Mouse (Mus musculus) midbrain, embryonic 14.5 days (tissue): ENCODE data around the gene Ang5. TPM values are rescaled to one million over a fixed set of nuclear protein-coding genes. Genes with fewer than 3 reads are reported as not detected.

Experiments
- polyA plus RNA-seq: library from polyadenylated mRNA; unstranded; fragments of >200 nt; fragmentation: Nextera tagmentation; extraction: Ambion mirVana; gene quantifications from 2 replicates; pipeline ENCODE4 v1.2.1, GENCODE M21; 2014

Gene Ang5
- polyA plus RNA-seq, 1 experiment from 2014 or later, result not detected

Other genes starting within 250 kb of the Ang5 start
- gene Gm16506, start 229.6 kb upstream of the Ang5 start, polyA plus RNA-seq, result not detected in 2 replicates
- not detected in 2 replicates for gene Gm6526, start 209.2 kb upstream of the Ang5 start, polyA plus RNA-seq
- gene Gm8180, start 172.3 kb upstream of the Ang5 start, polyA plus RNA-seq, result not detected in 2 replicates
- gene Ear1, start 81.6 kb upstream of the Ang5 start, polyA plus RNA-seq, result not detected in 2 replicates
- gene Ear10, start 33.5 kb upstream of the Ang5 start, polyA plus RNA-seq, result not detected in 2 replicates
- 3.7 and 5.4 TPM in 2 replicates for gene Gm8113, start 31.7 kb upstream of the Ang5 start, polyA plus RNA-seq
- not detected in 2 replicates for gene Ang6, start 45.2 kb downstream of the Ang5 start, polyA plus RNA-seq
- gene Ear2, start 145.6 kb downstream of the Ang5 start, polyA plus RNA-seq, result not detected in 2 replicates
- gene Gm3327, start 166.8 kb downstream of the Ang5 start, polyA plus RNA-seq, result not detected in 2 replicates
- gene Gm8212, start 240.6 kb downstream of the Ang5 start, polyA plus RNA-seq, result not detected in 2 replicates